Mouse (Mus musculus): ENCODE measurements around the gene Tmem135.

Gene Tmem135

GRCm38 (mm10) chr7:89183928-89184327, 220.1 kb downstream of the Tmem135 start:
- DNase-seq (ENCODE audit: low read depth, low spot score) = peak; percentile 38

- DNase-seq (ENCODE audit: low read depth, low spot score) = no peak
Observed at GRCm38 (mm10) chr7:89182943-89183342, 221.1 kb downstream of the Tmem135 start.

GRCm38 (mm10) chr7:89181285-89181684, 222.7 kb downstream of the Tmem135 start:
- DNase-seq (ENCODE audit: low read depth, low spot score) = peak; percentile 66

GRCm38 (mm10) chr7:89178601-89179000, 225.4 kb downstream of the Tmem135 start:
- DNase-seq (ENCODE audit: low read depth, low spot score) = peak; percentile 90

GRCm38 (mm10) chr7:89177926-89178325, 226.1 kb downstream of the Tmem135 start:
- peak; percentile 76 for DNase-seq (ENCODE audit: low read depth, low spot score)

- DNase-seq (ENCODE audit: low read depth, low spot score) = no peak
Observed at GRCm38 (mm10) chr7:89174430-89174829, 229.6 kb downstream of the Tmem135 start.

GRCm38 (mm10) chr7:89173018-89173417, 231.0 kb downstream of the Tmem135 start:
- DNase-seq (ENCODE audit: low read depth, low spot score) = no peak

- no peak for DNase-seq (ENCODE audit: low read depth, low spot score)
Observed at GRCm38 (mm10) chr7:89171790-89172467, 232.1 kb downstream of the Tmem135 start.

- peak; percentile 83 for DNase-seq (ENCODE audit: low read depth, low spot score)
Observed at GRCm38 (mm10) chr7:89168606-89169005, 235.4 kb downstream of the Tmem135 start.

- no peak for DNase-seq (ENCODE audit: low read depth, low spot score)
Observed at GRCm38 (mm10) chr7:89165528-89165927, 238.5 kb downstream of the Tmem135 start.

GRCm38 (mm10) chr7:89161610-89162378, 242.2 kb downstream of the Tmem135 start:
- no peak for DNase-seq (ENCODE audit: low read depth, low spot score)

GRCm38 (mm10) chr7:89157356-89157755, 246.7 kb downstream of the Tmem135 start:
- no peak for DNase-seq (ENCODE audit: low read depth, low spot score)

- no peak for DNase-seq (ENCODE audit: low read depth, low spot score)
Observed at GRCm38 (mm10) chr7:89156629-89157028, 247.4 kb downstream of the Tmem135 start.

- DNase-seq (ENCODE audit: low read depth, low spot score) = peak; percentile 76
Observed at GRCm38 (mm10) chr7:89155741-89156140, 248.3 kb downstream of the Tmem135 start.

- no peak for DNase-seq (ENCODE audit: low read depth, low spot score)
Observed at GRCm38 (mm10) chr7:89155223-89155622, 248.8 kb downstream of the Tmem135 start.

- DNase-seq (ENCODE audit: low read depth, low spot score) = no peak
Observed at GRCm38 (mm10) chr7:89151345-89151744, 252.7 kb downstream of the Tmem135 start.

GRCm38 (mm10) chr7:89140640-89141300, 263.3 kb downstream of the Tmem135 start:
- no peak for DNase-seq (ENCODE audit: low read depth, low spot score)

GRCm38 (mm10) chr7:89134884-89135511, 269.0 kb downstream of the Tmem135 start:
- no peak for DNase-seq (ENCODE audit: low read depth, low spot score)

GRCm38 (mm10) chr7:89126063-89126882, 277.7 kb downstream of the Tmem135 start:
- DNase-seq (ENCODE audit: low read depth, low spot score) = peak; percentile 67

GRCm38 (mm10) chr7:89116261-89116664, 287.8 kb downstream of the Tmem135 start:
- DNase-seq (ENCODE audit: low read depth, low spot score) = no peak

- no peak for DNase-seq (ENCODE audit: low read depth, low spot score)
Observed at GRCm38 (mm10) chr7:89115633-89116032, 288.4 kb downstream of the Tmem135 start.
